Mouse (Mus musculus) intestine, embryonic 16.5 days (tissue): ENCODE data around the gene G6pc. TPM values are rescaled to one million over a fixed set of nuclear protein-coding genes. Genes with fewer than 3 reads are reported as not detected.

ENCODE experiments used
- ATAC-seq: fragments of 200-750 bp; cut with Nextera tagmentation; 2 replicates; pipeline ENCODE4 v1.8.0; 2017; ENCODE audit warnings: moderate TSS enrichment, moderate library complexity
- H3K27ac ChIP-seq: fragments of 300-500 bp; sonication (generic); 2 replicates; pipeline ENCODE4 v1.5.1; 2014; ENCODE audit warnings: mild to moderate bottlenecking, low read length
- H3K27me3 ChIP-seq: fragments of 300-500 bp; sonication (generic); replicated peaks from 2 replicates; pipeline ENCODE4 v1.6.1; 2014; ENCODE audit warnings: low read length, control low read depth, mixed read lengths; ENCODE audit not compliant: control insufficient read depth, insufficient read depth
- H3K36me3 ChIP-seq: fragments of 300-500 bp; sonication (generic); 2 replicates; pipeline ENCODE4 v1.6.1; 2014; ENCODE audit warnings: low read length, control low read depth; ENCODE audit not compliant: control insufficient read depth, insufficient read depth
- H3K4me1 ChIP-seq: fragments of 300-500 bp; sonication (generic); 2 replicates; pipeline ENCODE4 v1.6.1; 2014; ENCODE audit warnings: low read length, control low read depth, mixed read lengths; ENCODE audit not compliant: control insufficient read depth, insufficient read depth
- H3K4me2 ChIP-seq: fragments of 300-500 bp; sonication (generic); 2 replicates; pipeline ENCODE4 v1.6.1; 2014; ENCODE audit warnings: low read depth, low read length, control low read depth
- H3K4me3 ChIP-seq: fragments of 300-500 bp; sonication (generic); 2 replicates; pipeline ENCODE4 v1.5.1; 2014; ENCODE audit warnings: mild to moderate bottlenecking, low read length
- H3K9ac ChIP-seq: fragments of 300-500 bp; sonication (generic); 2 replicates; pipeline ENCODE4 v1.6.1; 2014; ENCODE audit warnings: low read depth, low read length
- H3K9me3 ChIP-seq: fragments of 300-500 bp; sonication (generic); 2 replicates; pipeline ENCODE4 v1.6.1; 2016; ENCODE audit warnings: low read length, control low read depth; ENCODE audit not compliant: control insufficient read depth
- WGBS: fragments of 180-500 bp; shearing (Covaris S2); extraction: QIAGEN DNeasy Blood & Tissue Kit; methylation state at CpG from one replicate; pipeline ENCODE4 v1.1.7; 2014; 5-methylcytosine and 5-hydroxymethylcytosine counted together
- polyA plus RNA-seq: library from polyadenylated mRNA; unstranded; fragments of >200 nt; fragmentation: Nextera tagmentation; extraction: Ambion mirVana; gene quantifications from 2 replicates; pipeline ENCODE4 v1.2.1, GENCODE M21; 2015

The G6pc gene
- polyA plus RNA-seq, 1 experiment from 2014 or later, result 1.2 TPM

- Histone ChIP-seq H3K4me2 (no peak overlapping the region), H3K9me3 (no peaks in the 10 kb centered on the region), H3K27me3 (no peaks in the 10 kb centered on the region), H3K4me1 (peaks cover 7% of the 10 kb centered on the region), H3K27ac (no peak overlapping the region), H3K36me3 (no peaks in the 10 kb centered on the region), H3K9ac (no peak overlapping the region), H3K4me3 (no peak overlapping the region)
- peak; percentile 39 for ATAC-seq
- WGBS, result 55% methylated on average over 3 of the region's 3 CpGs
Observed at GRCm38 (mm10) chr11:101351721-101352111, 15.6 kb upstream of the G6pc start.

- WGBS, result 82% methylated on average over 12 of the region's 12 CpGs
- ATAC-seq, result no peak
- H3K27ac ChIP-seq, result no peak overlapping the region
Observed at GRCm38 (mm10) chr11:101353436-101353835, 13.9 kb upstream of the G6pc start.

GRCm38 (mm10) chr11:101354438-101355010, 12.8 kb upstream of the G6pc start:
- no peaks in the 10 kb centered on the region for H3K27me3 ChIP-seq
- WGBS, result 82% methylated on average over 5 of the region's 5 CpGs
- no peaks in the 10 kb centered on the region for H3K9me3 ChIP-seq
- no peaks in the 10 kb centered on the region for H3K36me3 ChIP-seq
- no peak overlapping the region for H3K27ac ChIP-seq
- H3K4me1 ChIP-seq, result peaks cover 7% of the 10 kb centered on the region
- H3K4me2 ChIP-seq, result no peak overlapping the region
- no peak for ATAC-seq
- H3K4me3 ChIP-seq, result no peak overlapping the region
- no peak overlapping the region for H3K9ac ChIP-seq

More at GRCm38 (mm10) chr11:101353436-101353835, 13.9 kb upstream of the G6pc start:
- no peak overlapping the region for H3K4me3 ChIP-seq
- H3K27me3 ChIP-seq, result no peaks in the 10 kb centered on the region
- no peak overlapping the region for H3K4me2 ChIP-seq
- H3K36me3 ChIP-seq, result no peaks in the 10 kb centered on the region
- H3K4me1 ChIP-seq, result peaks cover 7% of the 10 kb centered on the region
- H3K9me3 ChIP-seq, result no peaks in the 10 kb centered on the region
- H3K9ac ChIP-seq, result no peak overlapping the region

- no peak overlapping the region for H3K9ac ChIP-seq
- H3K36me3 ChIP-seq, result no peaks in the 10 kb centered on the region
- peaks cover 15% of the 10 kb centered on the region for H3K4me1 ChIP-seq
- no peaks in the 10 kb centered on the region for H3K27me3 ChIP-seq
- H3K4me3 ChIP-seq, result no peak overlapping the region
- no peak overlapping the region for H3K4me2 ChIP-seq
- 78% methylated on average over 2 of the region's 2 CpGs for WGBS
- no peaks in the 10 kb centered on the region for H3K9me3 ChIP-seq
- 0 out of 2 replicates have a peak overlapping the region, but pooled peaks have one; percentile 15 for H3K27ac ChIP-seq
- no peak for ATAC-seq
Observed at GRCm38 (mm10) chr11:101355916-101356315, 11.4 kb upstream of the G6pc start.

GRCm38 (mm10) chr11:101357505-101358182, 9.7 kb upstream of the G6pc start:
- Histone ChIP-seq H3K9me3 (no peaks in the 10 kb centered on the region), H3K4me1 (peaks cover 15% of the 10 kb centered on the region), H3K27me3 (no peaks in the 10 kb centered on the region), H3K9ac (no peak overlapping the region), H3K4me3 (no peak overlapping the region), H3K27ac (no peak overlapping the region), H3K4me2 (no peak overlapping the region), H3K36me3 (no peaks in the 10 kb centered on the region)
- WGBS, result 77% methylated on average over 3 of the region's 3 CpGs
- ATAC-seq, result no peak

GRCm38 (mm10) chr11:101359776-101360175, 7.6 kb upstream of the G6pc start:
- Histone ChIP-seq H3K4me1 (peaks cover 22% of the 10 kb centered on the region), H3K4me3 (no peak overlapping the region), H3K9me3 (no peaks in the 10 kb centered on the region), H3K4me2 (no peak overlapping the region), H3K9ac (no peak overlapping the region), H3K36me3 (no peaks in the 10 kb centered on the region), H3K27ac (peak overlapping the region; percentile 34; the same call in 1 of the 2 replicates), H3K27me3 (no peaks in the 10 kb centered on the region)
- 69% methylated on average over 9 of the region's 9 CpGs for WGBS
- no peak for ATAC-seq

- no peaks in the 10 kb centered on the region for H3K36me3 ChIP-seq
- no peak for ATAC-seq
- H3K9ac ChIP-seq, result no peak overlapping the region
- WGBS, result 44% methylated on average over 3 of the region's 3 CpGs
- H3K27ac ChIP-seq, result no peak overlapping the region
- H3K4me2 ChIP-seq, result no peak overlapping the region
- no peak overlapping the region for H3K4me3 ChIP-seq
- H3K27me3 ChIP-seq, result no peaks in the 10 kb centered on the region
- H3K4me1 ChIP-seq, result peaks cover 22% of the 10 kb centered on the region
- no peaks in the 10 kb centered on the region for H3K9me3 ChIP-seq
Observed at GRCm38 (mm10) chr11:101360651-101361113, 6.7 kb upstream of the G6pc start.

- no peaks in the 10 kb centered on the region for H3K9me3 ChIP-seq
- 48% methylated on average over 5 of the region's 5 CpGs for WGBS
- peak; percentile 83 for ATAC-seq
- H3K4me2 ChIP-seq, result no peak overlapping the region
- H3K27me3 ChIP-seq, result no peaks in the 10 kb centered on the region
- peaks cover 22% of the 10 kb centered on the region for H3K4me1 ChIP-seq
- 0 out of 2 replicates have a peak overlapping the region, but pooled peaks have one; percentile 21 for H3K9ac ChIP-seq
- no peaks in the 10 kb centered on the region for H3K36me3 ChIP-seq
- H3K4me3 ChIP-seq, result no peak overlapping the region
- peak overlapping the region; percentile 74 for H3K27ac ChIP-seq
Observed at GRCm38 (mm10) chr11:101364531-101364931, 2.8 kb upstream of the G6pc start.

GRCm38 (mm10) chr11:101370141-101370540, 2.8 kb downstream of the G6pc start:
- Histone ChIP-seq H3K27ac (no peak overlapping the region), H3K4me1 (no peaks in the 10 kb centered on the region), H3K9ac (no peak overlapping the region), H3K27me3 (no peaks in the 10 kb centered on the region), H3K4me2 (no peak overlapping the region), H3K4me3 (no peak overlapping the region), H3K9me3 (no peaks in the 10 kb centered on the region), H3K36me3 (no peaks in the 10 kb centered on the region)
- ATAC-seq, result no peak
- WGBS, result 71% methylated on average over 5 of the region's 5 CpGs
